Mouse (Mus musculus) kidney, adult 8-10 months (tissue): ENCODE data around the gene Cdc42se2.

ENCODE experiments used
- DNase-seq, 2 experiments: peaks; one replicate each; pipeline ENCODE4 v3.0.0; 2022

Gene Cdc42se2

DNA sequence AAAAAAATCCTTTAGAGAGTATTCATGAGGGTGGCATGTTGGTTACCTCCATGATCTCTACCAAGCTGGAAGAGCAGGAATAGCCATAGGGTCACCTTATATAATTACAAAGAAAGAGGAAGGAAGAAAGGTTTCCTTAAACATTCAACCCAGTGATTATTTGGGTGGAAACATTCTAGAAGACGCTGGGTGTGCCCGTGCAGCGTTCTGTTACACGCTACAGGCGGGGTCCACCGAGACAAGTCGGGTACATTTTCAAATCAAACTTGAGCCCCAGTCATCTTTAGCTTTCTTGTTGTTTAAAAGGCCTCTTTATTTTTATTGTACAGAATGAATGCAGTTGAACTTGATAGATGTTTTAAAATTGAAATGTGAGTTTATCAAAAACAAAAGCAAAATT, 88.8 kb downstream of the Cdc42se2 start:
- no peak for DNase-seq

- DNase-seq: peak in 1 of 2 experiments; percentile 8
Measured at GRCm38 (mm10) chr11:54697611-54698010, 89.9 kb downstream of the Cdc42se2 start.

DNA sequence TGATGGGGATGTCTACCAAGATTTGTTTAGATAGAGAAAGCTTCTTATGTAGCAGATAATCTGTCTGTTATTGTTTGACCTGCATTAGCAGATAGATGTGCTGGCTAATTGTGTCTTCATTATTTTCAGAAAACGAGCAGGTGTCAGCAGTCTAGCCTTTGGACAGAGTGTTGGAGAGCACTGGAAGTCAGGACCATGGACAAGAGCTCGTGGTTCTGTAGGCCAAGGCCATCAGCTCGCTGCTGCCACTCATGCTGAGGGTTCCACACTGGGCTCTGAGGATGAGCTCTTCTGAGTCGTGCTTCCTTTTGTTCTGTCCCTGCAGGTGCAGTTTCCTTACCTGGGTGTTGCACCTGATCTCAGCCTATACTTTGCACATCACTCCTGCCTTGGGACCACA, 91.5 kb downstream of the Cdc42se2 start:
- no peak for DNase-seq

- DNase-seq: no peak
Measured at GRCm38 (mm10) chr11:54694291-54694690, 93.2 kb downstream of the Cdc42se2 start.

DNA sequence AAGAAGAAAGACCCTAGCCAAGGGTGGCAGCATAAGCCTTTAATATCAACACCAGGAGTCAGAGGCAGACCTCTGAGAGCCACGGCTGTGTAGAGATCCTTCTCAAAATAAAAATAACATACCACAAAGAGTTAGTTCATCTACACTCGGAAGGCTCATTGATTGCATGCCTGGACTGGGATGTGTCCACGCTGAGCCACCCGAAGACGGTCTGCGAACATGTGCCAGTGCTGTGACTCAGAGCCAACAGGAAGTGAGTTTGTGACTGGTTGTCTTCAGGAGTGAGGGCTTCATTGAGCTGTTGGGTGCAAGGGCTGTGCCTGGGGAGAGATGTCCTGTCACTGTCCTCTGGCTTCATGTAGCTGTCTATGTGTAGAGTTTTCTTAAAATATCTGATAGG, 93.8 kb downstream of the Cdc42se2 start:
- no peak for DNase-seq

DNA sequence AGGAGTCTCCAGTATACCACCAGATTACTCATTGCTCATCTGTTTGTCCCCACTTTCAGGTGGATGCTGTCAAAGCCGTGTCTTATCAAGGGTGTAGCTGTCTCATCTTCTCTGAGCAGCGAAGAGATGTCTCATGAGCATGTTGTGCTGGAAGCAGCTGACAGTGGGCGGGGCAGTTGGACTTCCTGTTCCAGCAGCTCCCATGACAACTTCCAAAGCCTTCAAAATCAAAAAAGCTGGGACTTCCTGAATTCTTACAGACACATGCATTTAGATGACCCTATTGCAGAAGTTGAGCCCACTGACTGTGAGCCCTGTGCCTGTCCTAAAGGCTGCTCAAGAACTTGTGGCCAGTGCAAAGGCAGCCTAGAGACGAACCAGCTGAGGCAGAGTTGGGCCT, 96.3 kb downstream of the Cdc42se2 start:
- peak in 1 of 2 experiments; percentile 9 for DNase-seq

DNA sequence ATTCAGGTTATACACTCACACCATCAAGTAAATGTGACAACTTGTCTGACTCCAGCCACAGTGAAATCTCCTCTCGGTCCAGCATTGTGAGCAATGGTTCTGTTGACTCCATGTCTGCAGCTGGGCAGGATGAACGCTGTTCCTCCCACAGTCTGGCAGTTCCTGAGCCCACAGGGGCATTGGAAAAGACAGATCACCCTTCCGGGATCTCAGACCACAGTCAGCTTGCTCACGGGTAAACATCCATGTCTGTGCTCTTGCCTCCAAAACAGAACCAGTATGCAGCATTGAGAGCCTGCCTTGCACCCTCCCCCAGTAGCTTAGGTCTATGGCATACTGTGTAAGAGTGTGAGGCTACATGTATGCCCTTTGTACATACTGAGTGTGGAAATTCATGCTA, 97.3 kb downstream of the Cdc42se2 start:
- DNase-seq: no peak

GRCm38 (mm10) chr11:54684831-54685230, 102.6 kb downstream of the Cdc42se2 start:
- no peak for DNase-seq

GRCm38 (mm10) chr11:54679141-54679540, 108.3 kb downstream of the Cdc42se2 start:
- DNase-seq: peak; percentile 26 to 40

DNA sequence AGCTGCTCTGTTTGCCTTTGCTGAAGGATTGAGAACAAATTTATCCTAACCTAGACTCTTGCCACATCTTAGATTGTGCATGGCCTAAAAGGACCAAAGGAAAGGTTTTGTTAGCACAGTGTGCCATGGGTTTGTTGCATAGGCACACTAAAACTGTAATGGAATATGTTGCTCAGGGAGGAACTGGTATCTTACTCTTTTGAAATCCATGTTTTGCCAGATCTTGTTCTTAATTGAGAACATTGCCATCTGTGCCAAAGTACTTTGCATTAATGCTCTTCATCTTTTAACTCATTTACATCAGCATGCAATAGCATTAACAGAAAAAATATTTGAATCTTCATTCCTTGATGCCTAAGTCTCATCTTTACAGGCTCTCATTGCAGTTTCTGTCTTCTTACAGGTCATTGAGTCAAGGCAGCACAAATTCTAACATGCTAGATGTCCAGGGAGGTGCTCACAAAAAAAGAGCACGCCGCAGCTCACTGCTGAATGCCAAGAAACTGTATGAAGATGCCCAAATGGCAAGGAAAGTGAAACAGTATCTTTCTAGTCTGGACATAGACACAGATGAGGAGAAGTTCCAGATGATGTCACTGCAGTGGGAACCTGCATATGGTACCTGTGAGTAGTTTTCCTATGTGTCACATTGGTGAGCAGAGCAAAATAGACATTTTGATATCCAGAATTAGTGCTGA, 111.5 kb downstream of the Cdc42se2 start:
- DNase-seq: no peak

- DNase-seq: no peak
Measured at GRCm38 (mm10) chr11:54673575-54674298, 113.7 kb downstream of the Cdc42se2 start.
